Mouse (Mus musculus): ENCODE data around the gene Tmem117.

DNA sequence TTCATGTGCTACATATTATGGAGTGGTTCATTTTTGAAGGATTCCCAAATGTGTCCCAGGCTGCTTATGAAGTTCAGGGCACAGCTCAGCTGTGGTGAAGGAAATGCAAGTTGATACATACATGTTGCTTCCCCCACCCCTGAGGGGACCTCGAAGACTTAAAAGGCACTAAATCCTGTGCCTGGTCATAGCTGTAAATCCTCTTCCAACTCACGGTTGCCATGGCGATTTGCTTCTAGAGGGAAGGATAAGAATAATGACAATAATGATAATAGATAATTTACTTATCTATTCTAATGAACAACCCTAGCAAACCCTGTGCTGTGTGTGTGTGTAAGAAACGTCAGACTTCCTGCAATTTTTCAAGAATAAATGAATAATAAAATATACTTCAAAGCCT is 166.5 kb downstream of the Tmem117 start:
- TF ChIP-seq POLR2A (IDR thresholded peaks at IDR 0.05; ENCODE audit: borderline replicate concordance, extremely low read depth, low read depth, low read length) (no peak), CTCF (IDR thresholded peaks at IDR 0.05; ENCODE audit: insufficient read depth, low read length) (no peak)
